Mouse (Mus musculus) left cerebral cortex, postnatal 4 days (tissue): Measurements from ENCODE around the gene Scgb1b19. TPM values are rescaled to one million over a fixed set of nuclear protein-coding genes. Genes with fewer than 3 reads are reported as not detected.
"Not testable (repeated sequence)": the region's sequence is repeated elsewhere in the genome, so short reads cannot be mapped to it uniquely, and the experiment has no call there.

Source experiments
- DNase-seq: peaks from one replicate; pipeline ENCODE4 v3.0.0-alpha.2; 2022
- intact Hi-C: fragments of 180-260 bp; cut with DNase I; formaldehyde crosslinking; loops from one replicate; pipeline ENCODE4 v1.15.1; 2025
- total RNA-seq, 2 experiments: library from RNA; stranded (reverse); gene quantifications; 2 replicates each; pipeline ENCODE4 v1.2.3; 2021

Gene Scgb1b19
- total RNA-seq = not detected

GRCm38 (mm10) chr7:33286991-33287390 is at the start of gene Scgb1b19:
Scgb1b19 (plus strand) TSS chr7:33287291.
- intact Hi-C loops, DNase-seq: not testable (repeated sequence)

GRCm38 (mm10) chr7:33280238-33280637 is 6.9 kb upstream of the Scgb1b19 start, which contains the start of gene Scgb2b19:
Scgb2b19 (minus strand) TSS chr7:33280338.
- DNase-seq, intact Hi-C loops: not testable (repeated sequence)

Other genes starting within 250 kb of the Scgb1b19 start
- not detected for gene Scgb2b17, start 230.7 kb upstream of the Scgb1b19 start, total RNA-seq
- not detected for gene Scgb1b17, start 223.8 kb upstream of the Scgb1b19 start, total RNA-seq
- gene Scgb2b18, start 113.4 kb upstream of the Scgb1b19 start, total RNA-seq = not detected
- gene Scgb1b18, start 101.7 kb upstream of the Scgb1b19 start, total RNA-seq = not detected
- gene Scgb2b19, start 7.0 kb upstream of the Scgb1b19 start, total RNA-seq = not detected
- gene Scgb2b20, start 79.0 kb downstream of the Scgb1b19 start, total RNA-seq = not detected
- not detected for gene Scgb1b20, start 85.9 kb downstream of the Scgb1b19 start, total RNA-seq
- not detected for gene Scgb2b21, start 233.2 kb downstream of the Scgb1b19 start, total RNA-seq